Mouse (Mus musculus): ENCODE measurements around the gene Edn3. TPM values are rescaled to one million over a fixed set of nuclear protein-coding genes. Genes with fewer than 3 reads are reported as not detected.

Gene Edn3
- polyA plus RNA-seq (2012; rRNA removed), result 2.9 and 3.1 TPM in 2 replicates

GRCm38 (mm10) chr2:174760479-174761121, at the start of gene Edn3:
Gene Edn3 (plus strand): TSS chr2:174760619.

Other genes starting within 250 kb of the Edn3 start
- gene Zfp831, start 117.1 kb upstream of the Edn3 start, polyA plus RNA-seq (2012; rRNA removed), result 0.02 and 0.07 TPM in 2 replicates
- gene Gm14444, start 249.6 kb downstream of the Edn3 start, polyA plus RNA-seq (2012; rRNA removed), result not detected in 2 replicates